Mouse (Mus musculus): ENCODE data around the gene Hist1h3e.
A peak's percentile ranks its signal among the peaks of the same experiment; 100 is the strongest.

Hist1h3e gene

DNA sequence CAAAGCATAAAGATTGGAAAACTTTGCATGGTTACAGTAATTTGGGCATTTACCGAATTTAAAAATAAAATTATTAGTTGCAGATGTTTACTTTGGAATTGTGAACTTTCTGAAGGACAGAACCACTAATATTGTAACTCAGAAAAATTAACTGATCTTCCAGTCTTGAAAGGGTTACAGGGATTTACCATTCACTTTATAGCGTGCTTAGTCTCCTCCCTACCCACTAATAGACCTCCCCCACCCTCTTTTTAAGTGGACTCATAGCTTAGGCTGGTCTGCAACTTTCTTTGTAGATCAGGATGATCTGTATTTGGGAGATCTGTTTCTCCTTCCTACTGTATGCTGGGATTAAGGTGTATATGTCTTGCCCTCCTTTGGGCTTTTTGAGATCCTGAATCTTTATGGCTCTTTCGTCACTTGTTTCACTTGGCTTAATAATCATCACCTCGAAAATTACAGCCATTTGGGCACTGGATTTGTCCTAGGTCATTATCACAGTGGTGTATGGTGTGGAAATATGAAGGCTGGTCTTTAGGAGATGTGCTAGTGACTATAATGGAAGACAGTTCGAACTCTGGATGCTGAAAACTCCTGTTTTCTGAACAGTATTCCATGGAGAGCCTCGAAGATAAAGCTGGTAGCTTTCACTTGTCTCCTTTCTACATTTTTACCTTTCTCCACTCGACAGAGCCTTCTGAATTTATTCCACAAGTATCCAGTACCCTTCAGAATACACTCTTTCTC, 25.9 kb downstream of the Hist1h3e start:
- DNase-seq: no peak

DNA sequence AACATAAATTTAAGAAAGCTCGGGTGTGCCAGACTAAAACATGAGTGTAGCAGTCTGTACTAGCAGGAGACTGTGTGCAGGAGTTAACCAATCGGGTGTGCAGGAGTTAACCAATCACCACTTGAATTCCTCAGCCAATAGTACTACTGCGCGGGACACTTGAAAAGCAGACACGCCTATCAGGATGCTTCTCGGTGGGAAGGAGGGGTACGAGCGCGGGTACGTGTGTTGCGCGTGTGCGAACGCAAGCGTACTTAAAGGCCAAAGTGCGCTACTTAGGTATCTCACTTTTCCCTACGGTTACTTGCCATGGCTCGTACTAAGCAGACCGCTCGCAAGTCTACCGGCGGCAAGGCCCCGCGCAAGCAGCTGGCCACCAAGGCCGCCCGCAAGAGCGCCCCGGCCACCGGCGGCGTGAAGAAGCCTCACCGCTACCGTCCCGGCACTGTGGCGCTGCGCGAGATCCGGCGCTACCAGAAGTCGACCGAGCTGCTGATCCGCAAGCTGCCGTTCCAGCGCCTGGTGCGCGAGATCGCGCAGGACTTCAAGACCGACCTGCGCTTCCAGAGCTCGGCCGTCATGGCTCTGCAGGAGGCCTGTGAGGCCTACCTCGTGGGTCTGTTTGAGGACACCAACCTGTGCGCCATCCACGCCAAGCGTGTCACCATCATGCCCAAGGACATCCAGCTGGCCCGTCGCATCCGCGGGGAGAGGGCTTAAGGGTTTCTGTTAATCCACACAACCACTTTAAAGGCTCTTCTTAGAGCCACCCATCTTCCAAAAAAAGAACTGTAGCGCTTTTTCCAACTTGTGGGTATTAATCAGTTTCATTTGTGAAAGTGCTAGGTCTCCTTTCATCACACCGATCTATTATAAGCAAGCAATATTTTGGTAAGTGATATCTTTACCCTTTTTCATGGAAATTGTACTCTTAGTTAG, 26.8 kb downstream of the Hist1h3e start, which contains the start of gene Hist1h3g:
Gene Hist1h3g (plus strand): TSS at position 286 of the 939 bp plus-strand sequence.
- DNase-seq: peak; percentile 80 to 89

- no peak for DNase-seq
Observed at GRCm38 (mm10) chr13:23534368-23535131, 27.6 kb downstream of the Hist1h3e start.

DNA sequence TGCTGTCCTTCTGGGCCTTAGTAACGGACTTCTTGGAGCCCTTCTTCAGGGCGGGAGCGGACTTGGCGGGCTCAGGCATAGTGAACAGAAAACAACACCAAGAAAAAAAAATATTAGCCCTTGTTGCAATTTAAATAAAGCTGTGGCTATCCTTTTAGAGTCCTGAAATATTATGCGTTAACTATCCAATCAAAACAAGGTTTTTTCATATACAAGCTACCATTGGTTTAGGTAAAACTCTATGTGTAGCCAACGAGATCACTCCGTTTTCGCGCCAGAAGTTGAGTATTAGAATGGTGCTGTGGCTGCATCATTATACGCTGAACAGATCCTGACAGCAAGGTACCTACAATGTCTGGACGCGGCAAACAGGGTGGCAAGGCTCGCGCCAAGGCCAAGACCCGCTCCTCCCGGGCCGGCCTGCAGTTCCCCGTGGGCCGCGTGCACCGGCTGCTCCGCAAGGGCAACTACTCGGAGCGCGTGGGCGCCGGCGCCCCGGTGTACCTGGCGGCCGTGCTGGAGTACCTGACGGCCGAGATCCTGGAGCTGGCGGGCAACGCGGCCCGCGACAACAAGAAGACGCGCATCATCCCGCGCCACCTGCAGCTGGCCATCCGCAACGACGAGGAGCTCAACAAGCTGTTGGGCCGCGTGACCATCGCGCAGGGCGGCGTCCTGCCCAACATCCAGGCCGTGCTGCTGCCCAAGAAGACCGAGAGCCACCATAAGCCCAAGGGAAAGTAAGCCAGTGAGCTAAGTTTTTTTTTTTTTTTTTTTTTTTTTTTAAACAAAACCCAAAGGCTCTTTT, 28.4 kb downstream of the Hist1h3e start, which contains the start of gene Hist1h2af:
Gene Hist1h2af (plus strand): TSS at position 347 of the 808 bp plus-strand sequence.
- peak; percentile 66 to 75 for DNase-seq

DNA sequence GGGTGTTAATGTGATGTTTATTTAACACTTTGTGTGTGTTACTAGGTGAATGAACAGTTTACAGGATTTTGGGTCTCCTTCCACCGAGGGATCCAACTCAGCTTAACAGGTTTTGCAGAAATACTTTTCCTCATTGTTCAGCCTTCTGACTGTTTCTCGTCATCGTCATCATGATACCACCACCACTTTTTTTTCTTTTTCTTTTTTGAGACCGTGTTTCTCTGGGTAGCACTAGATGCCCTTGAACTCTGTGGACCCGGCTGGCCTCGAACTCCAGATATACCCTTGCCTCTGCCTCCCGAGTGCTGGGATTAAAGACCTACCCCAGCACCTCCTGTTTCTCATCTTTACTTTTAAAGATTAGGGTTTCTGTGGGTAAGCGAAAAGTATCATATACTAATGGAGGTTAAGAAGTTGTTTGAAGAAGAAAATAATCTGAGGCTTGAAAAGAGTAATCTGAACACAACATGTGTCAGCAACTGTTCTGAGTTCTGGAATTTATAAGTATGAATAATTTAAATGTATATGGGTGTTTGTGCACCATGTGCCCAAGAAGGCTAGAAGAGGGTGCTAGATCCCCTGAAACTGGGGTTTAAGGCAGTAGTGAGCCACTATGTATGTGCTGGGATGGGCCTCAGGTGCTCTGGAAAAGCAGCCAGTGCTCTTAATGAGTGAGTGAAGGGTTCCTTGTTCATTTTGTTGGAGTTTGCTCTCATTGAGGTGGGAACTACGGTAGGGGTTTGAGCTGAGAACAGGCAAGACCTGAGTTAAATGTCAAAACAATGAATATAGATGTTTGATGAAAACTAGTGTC, 29.7 kb downstream of the Hist1h3e start:
- DNase-seq: no peak

GRCm38 (mm10) chr13:23530901-23531875, 31.0 kb downstream of the Hist1h3e start, which contains the start of gene Hist1h4h:
Gene Hist1h4h, plus strand, starts transcription at chr13:23531050.
- peak; percentile 97 for DNase-seq

DNA sequence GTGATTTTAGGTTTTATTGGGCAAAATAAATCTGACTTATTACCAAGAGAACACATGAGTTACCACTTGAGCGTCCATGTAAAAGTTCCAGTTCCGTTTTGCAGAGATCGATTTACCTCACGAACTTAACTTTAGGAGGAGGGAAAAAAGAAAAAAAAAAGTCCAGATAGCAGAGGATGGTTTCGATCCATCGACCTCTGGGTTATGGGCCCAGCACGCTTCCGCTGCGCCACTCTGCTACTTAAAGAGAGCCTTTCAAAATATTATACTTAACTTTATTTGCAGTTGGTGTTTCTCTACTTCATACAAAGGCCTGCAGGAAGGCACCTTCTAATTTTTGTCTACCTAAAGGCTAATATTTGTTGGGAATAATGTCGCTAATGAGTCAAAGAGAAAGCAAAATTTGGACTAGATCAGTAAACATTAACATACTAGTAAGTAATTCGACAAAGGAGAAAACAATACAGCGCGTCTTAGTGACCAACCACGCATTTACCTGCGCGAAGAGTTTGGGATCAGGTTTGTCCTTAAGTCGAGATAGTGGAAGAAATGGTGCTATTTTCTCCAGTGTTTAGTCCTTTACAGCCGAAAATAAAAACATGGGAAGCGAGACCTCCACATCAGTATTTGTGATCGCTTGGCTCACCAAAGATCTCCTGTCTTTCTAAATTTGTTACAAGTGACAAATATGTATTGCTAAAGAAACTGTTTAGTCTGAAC, 31.8 kb downstream of the Hist1h3e start:
- DNase-seq: peak; percentile 61 to 69

GRCm38 (mm10) chr13:23529480-23530165, 32.5 kb downstream of the Hist1h3e start:
- DNase-seq: no peak

GRCm38 (mm10) chr13:23529005-23529404, 33.2 kb downstream of the Hist1h3e start:
- DNase-seq: no peak

GRCm38 (mm10) chr13:23526312-23526711, 35.9 kb downstream of the Hist1h3e start:
- peak; percentile 91 for DNase-seq

DNA sequence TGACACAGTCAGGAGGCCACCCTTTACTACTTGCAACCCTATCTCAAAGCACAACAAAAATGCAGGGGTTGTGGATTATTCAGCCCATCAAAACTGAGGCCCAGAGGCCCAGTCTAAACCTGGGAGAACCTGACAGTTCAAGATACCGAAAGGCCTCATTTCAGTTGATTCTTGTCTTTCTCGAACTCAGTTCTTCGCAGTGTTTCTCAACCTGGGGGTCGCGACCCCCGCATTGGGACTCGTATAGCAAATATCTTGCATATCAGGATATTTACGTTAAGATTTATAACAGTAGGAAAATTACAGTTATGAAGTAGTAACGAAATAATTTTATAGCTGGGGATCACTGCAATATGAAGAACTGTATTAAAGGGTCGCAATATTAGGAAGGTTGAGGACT, 36.3 kb downstream of the Hist1h3e start:
- DNase-seq: no peak

DNA sequence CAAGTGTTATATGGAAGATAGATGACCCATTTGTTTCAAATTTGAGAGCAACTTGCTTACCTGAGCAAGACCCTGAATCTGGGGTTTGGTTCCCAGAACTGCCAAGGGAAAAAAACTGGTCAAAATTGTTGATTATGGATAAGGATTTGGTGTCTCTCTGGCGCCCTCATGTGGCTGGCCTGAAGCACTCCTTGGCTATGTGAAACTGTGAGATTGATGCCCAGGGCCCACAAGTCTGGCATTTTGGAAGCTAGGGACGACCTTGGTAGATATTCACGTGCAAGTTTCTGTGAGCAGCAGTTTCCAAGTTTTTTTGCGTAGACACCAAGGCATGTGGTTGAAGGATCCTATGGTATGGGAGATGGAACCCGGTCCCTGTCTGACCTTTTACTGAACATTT, 37.5 kb downstream of the Hist1h3e start:
- peak; percentile 83 to 84 for DNase-seq

GRCm38 (mm10) chr13:23523976-23524375, 38.2 kb downstream of the Hist1h3e start:
- no peak for DNase-seq

- peak; percentile 75 to 84 for DNase-seq
Observed at GRCm38 (mm10) chr13:23521703-23522102, 40.5 kb downstream of the Hist1h3e start.

DNA sequence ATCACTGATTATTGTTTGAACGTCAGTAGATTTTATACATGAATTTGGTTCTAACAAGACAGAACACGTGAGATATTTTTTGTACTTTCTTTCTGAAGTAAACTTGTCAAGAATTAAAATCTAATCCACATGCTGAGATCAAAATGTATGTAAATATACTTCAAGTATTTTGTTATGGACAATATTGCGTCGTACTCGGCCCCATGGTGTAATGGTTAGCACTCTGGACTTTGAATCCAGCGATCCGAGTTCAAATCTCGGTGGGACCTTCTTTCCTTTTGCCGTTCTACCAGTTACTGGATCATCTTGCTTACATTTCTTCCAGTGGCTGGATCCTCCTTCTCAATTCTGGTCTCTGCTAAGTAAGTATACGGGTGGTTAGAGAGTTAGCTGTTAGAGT, 42.8 kb downstream of the Hist1h3e start:
- DNase-seq: peak; percentile 81

- peak; percentile 77 to 84 for DNase-seq
Observed at GRCm38 (mm10) chr13:23518885-23519284, 43.3 kb downstream of the Hist1h3e start.

DNA sequence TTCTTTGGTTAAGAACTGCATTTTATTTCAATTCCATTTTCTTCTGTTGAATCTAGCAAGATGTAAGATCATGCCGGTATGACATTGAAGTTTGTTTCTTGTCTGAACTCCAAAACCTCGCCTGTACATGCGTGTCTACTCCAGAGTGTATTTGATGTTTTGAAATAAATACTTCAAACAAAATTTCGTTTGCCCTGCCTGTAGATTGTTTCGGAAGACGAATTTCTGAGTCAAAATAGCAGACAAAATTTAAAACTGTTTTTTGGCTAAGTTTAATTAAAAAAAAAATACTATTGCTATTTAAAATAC, 43.9 kb downstream of the Hist1h3e start:
- DNase-seq: no peak

DNA sequence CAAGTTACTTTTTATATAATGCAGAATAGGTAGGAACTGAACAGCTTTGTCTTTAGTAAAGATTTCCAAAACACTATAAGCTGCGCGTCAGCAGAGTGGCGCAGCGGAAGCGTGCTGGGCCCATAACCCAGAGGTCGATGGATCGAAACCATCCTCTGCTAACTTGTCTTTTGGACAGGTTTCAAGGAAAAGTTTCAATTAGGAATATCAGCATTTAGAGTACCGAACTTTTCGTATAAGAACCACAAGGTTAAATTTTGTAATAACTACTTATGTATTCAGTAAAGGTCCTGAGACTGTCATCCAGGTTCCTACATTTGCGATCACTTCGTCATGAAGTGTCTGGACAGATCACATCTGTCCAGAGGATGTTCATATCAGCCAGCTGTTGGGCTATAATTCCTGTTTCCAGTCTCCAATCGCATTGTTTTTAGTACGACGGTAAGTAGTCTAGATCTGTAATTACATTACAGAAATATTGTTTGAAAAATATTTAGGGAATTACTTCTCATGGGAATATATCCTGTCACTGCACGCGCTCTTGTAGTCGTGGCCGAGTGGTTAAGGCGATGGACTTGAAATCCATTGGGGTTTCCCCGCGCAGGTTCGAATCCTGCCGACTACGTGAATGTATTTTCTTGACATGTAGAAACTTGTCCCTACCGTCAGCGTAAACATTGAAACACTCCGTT, 44.4 kb downstream of the Hist1h3e start:
- peak; percentile 89 to 91 for DNase-seq
